Mouse (Mus musculus): Measurements from ENCODE around the gene Cacnb2. TPM values are rescaled to one million over a fixed set of nuclear protein-coding genes. Genes with fewer than 3 reads are reported as not detected.

Cacnb2 gene
- polyA plus RNA-seq, 1 experiment from 2014 or later: 12.7 TPM

GRCm38 (mm10) chr2:14774375-14774774 is 171.5 kb downstream of the Cacnb2 start:
- H3K4me3 ChIP-seq (ENCODE audit: low read depth, low read length): no peak overlapping the region
- H3K36me3 ChIP-seq (ENCODE audit: control insufficient read depth, insufficient read depth, low read length): no peaks in the 10 kb centered on the region
- WGBS: 57% methylated on average over 1 of the region's 1 CpGs
- H3K4me1 ChIP-seq (ENCODE audit: control insufficient read depth, insufficient read depth, low read length): no peaks in the 10 kb centered on the region
- H3K9ac ChIP-seq (replicated peaks; ENCODE audit: low read depth, low read length): no peak overlapping the region
- H3K27me3 ChIP-seq (ENCODE audit: control insufficient read depth, insufficient read depth, low read length): no peaks in the 10 kb centered on the region
- no peak overlapping the region for H3K4me2 ChIP-seq (ENCODE audit: low read depth, low read length)
- no peaks in the 10 kb centered on the region for H3K9me3 ChIP-seq (ENCODE audit: control insufficient read depth, low read length)
- H3K27ac ChIP-seq (ENCODE audit: low read depth, low read length): no peak overlapping the region
- 0 out of 2 replicates have a peak, but pooled peaks have one; percentile 7 for ATAC-seq (ENCODE audit: low read depth)

GRCm38 (mm10) chr2:14774857-14775495 is 172.1 kb downstream of the Cacnb2 start:
- peak overlapping the region; percentile 5; the same call in 1 of the 2 replicates for H3K27ac ChIP-seq (ENCODE audit: low read depth, low read length)
- H3K9ac ChIP-seq (replicated peaks; ENCODE audit: low read depth, low read length): no peak overlapping the region
- 54% methylated on average over 3 of the region's 3 CpGs for WGBS

GRCm38 (mm10) chr2:14787983-14788382 is 185.1 kb downstream of the Cacnb2 start:
- H3K4me2 ChIP-seq (ENCODE audit: low read depth, low read length): no peak overlapping the region
- no peak overlapping the region for H3K4me3 ChIP-seq (ENCODE audit: low read depth, low read length)
- H3K36me3 ChIP-seq (ENCODE audit: control insufficient read depth, insufficient read depth, low read length): no peaks in the 10 kb centered on the region
- WGBS: 90% methylated on average over 2 of the region's 2 CpGs
- no peak for ATAC-seq (ENCODE audit: low read depth)
- no peaks in the 10 kb centered on the region for H3K4me1 ChIP-seq (ENCODE audit: control insufficient read depth, insufficient read depth, low read length)
- no peak overlapping the region for H3K9ac ChIP-seq (replicated peaks; ENCODE audit: low read depth, low read length)
- no peaks in the 10 kb centered on the region for H3K9me3 ChIP-seq (ENCODE audit: control insufficient read depth, low read length)
- H3K27ac ChIP-seq (ENCODE audit: low read depth, low read length): no peak overlapping the region
- no peaks in the 10 kb centered on the region for H3K27me3 ChIP-seq (ENCODE audit: control insufficient read depth, insufficient read depth, low read length)

More at GRCm38 (mm10) chr2:14774857-14775495, 172.1 kb downstream of the Cacnb2 start:
- Histone ChIP-seq H3K27me3 (ENCODE audit: control insufficient read depth, insufficient read depth, low read length) (no peaks in the 10 kb centered on the region), H3K9me3 (ENCODE audit: control insufficient read depth, low read length) (no peaks in the 10 kb centered on the region), H3K4me3 (ENCODE audit: low read depth, low read length) (no peak overlapping the region), H3K36me3 (ENCODE audit: control insufficient read depth, insufficient read depth, low read length) (no peaks in the 10 kb centered on the region), H3K4me1 (ENCODE audit: control insufficient read depth, insufficient read depth, low read length) (no peaks in the 10 kb centered on the region), H3K4me2 (ENCODE audit: low read depth, low read length) (no peak overlapping the region)
- peak; percentile 72 for ATAC-seq (ENCODE audit: low read depth)

- Histone ChIP-seq H3K27me3 (ENCODE audit: control insufficient read depth, insufficient read depth, low read length) (no peaks in the 10 kb centered on the region), H3K4me1 (ENCODE audit: control insufficient read depth, insufficient read depth, low read length) (no peaks in the 10 kb centered on the region), H3K4me2 (ENCODE audit: low read depth, low read length) (no peak overlapping the region), H3K27ac (ENCODE audit: low read depth, low read length) (no peak overlapping the region), H3K9ac (replicated peaks; ENCODE audit: low read depth, low read length) (no peak overlapping the region), H3K36me3 (ENCODE audit: control insufficient read depth, insufficient read depth, low read length) (no peaks in the 10 kb centered on the region), H3K9me3 (ENCODE audit: control insufficient read depth, low read length) (no peaks in the 10 kb centered on the region), H3K4me3 (ENCODE audit: low read depth, low read length) (no peak overlapping the region)
- 27% methylated on average over 4 of the region's 4 CpGs for WGBS
- peak; percentile 89; the same call in 1 of the 2 replicates for ATAC-seq (ENCODE audit: low read depth)
Measured at GRCm38 (mm10) chr2:14801446-14802046, 198.7 kb downstream of the Cacnb2 start.

GRCm38 (mm10) chr2:14807650-14808347 is 204.9 kb downstream of the Cacnb2 start:
- no peaks in the 10 kb centered on the region for H3K4me1 ChIP-seq (ENCODE audit: control insufficient read depth, insufficient read depth, low read length)
- H3K4me3 ChIP-seq (ENCODE audit: low read depth, low read length): no peak overlapping the region
- no peaks in the 10 kb centered on the region for H3K36me3 ChIP-seq (ENCODE audit: control insufficient read depth, insufficient read depth, low read length)
- no peaks in the 10 kb centered on the region for H3K9me3 ChIP-seq (ENCODE audit: control insufficient read depth, low read length)
- H3K4me2 ChIP-seq (ENCODE audit: low read depth, low read length): no peak overlapping the region
- no peak overlapping the region for H3K9ac ChIP-seq (replicated peaks; ENCODE audit: low read depth, low read length)
- no peak overlapping the region for H3K27ac ChIP-seq (ENCODE audit: low read depth, low read length)
- no peak; the same call in 1 of the 2 replicates for ATAC-seq (ENCODE audit: low read depth)
- 44% methylated on average over 6 of the region's 6 CpGs for WGBS
- H3K27me3 ChIP-seq (ENCODE audit: control insufficient read depth, insufficient read depth, low read length): no peaks in the 10 kb centered on the region

GRCm38 (mm10) chr2:14814977-14815376 is 212.1 kb downstream of the Cacnb2 start:
- Histone ChIP-seq H3K9ac (replicated peaks; ENCODE audit: low read depth, low read length) (no peak overlapping the region), H3K4me2 (ENCODE audit: low read depth, low read length) (no peak overlapping the region), H3K4me1 (ENCODE audit: control insufficient read depth, insufficient read depth, low read length) (no peaks in the 10 kb centered on the region), H3K27me3 (ENCODE audit: control insufficient read depth, insufficient read depth, low read length) (no peaks in the 10 kb centered on the region), H3K4me3 (ENCODE audit: low read depth, low read length) (no peak overlapping the region), H3K27ac (ENCODE audit: low read depth, low read length) (no peak overlapping the region), H3K36me3 (ENCODE audit: control insufficient read depth, insufficient read depth, low read length) (no peaks in the 10 kb centered on the region), H3K9me3 (ENCODE audit: control insufficient read depth, low read length) (no peaks in the 10 kb centered on the region)
- no peak for ATAC-seq (ENCODE audit: low read depth)

- no peaks in the 10 kb centered on the region for H3K36me3 ChIP-seq (ENCODE audit: control insufficient read depth, insufficient read depth, low read length)
- no peaks in the 10 kb centered on the region for H3K27me3 ChIP-seq (ENCODE audit: control insufficient read depth, insufficient read depth, low read length)
- H3K4me3 ChIP-seq (ENCODE audit: low read depth, low read length): no peak overlapping the region
- H3K9me3 ChIP-seq (ENCODE audit: control insufficient read depth, low read length): no peaks in the 10 kb centered on the region
- H3K4me2 ChIP-seq (ENCODE audit: low read depth, low read length): no peak overlapping the region
- H3K4me1 ChIP-seq (ENCODE audit: control insufficient read depth, insufficient read depth, low read length): no peaks in the 10 kb centered on the region
- H3K27ac ChIP-seq (ENCODE audit: low read depth, low read length): no peak overlapping the region
- WGBS: 33% methylated on average over 1 of the region's 1 CpGs
- no peak for ATAC-seq (ENCODE audit: low read depth)
- no peak overlapping the region for H3K9ac ChIP-seq (replicated peaks; ENCODE audit: low read depth, low read length)
Measured at GRCm38 (mm10) chr2:14818651-14819050, 215.8 kb downstream of the Cacnb2 start.

- Histone ChIP-seq H3K9ac (replicated peaks; ENCODE audit: low read depth, low read length) (no peak overlapping the region), H3K9me3 (ENCODE audit: control insufficient read depth, low read length) (no peaks in the 10 kb centered on the region), H3K4me3 (ENCODE audit: low read depth, low read length) (no peak overlapping the region), H3K4me2 (ENCODE audit: low read depth, low read length) (no peak overlapping the region), H3K4me1 (ENCODE audit: control insufficient read depth, insufficient read depth, low read length) (no peaks in the 10 kb centered on the region), H3K27me3 (ENCODE audit: control insufficient read depth, insufficient read depth, low read length) (no peaks in the 10 kb centered on the region), H3K27ac (ENCODE audit: low read depth, low read length) (no peak overlapping the region), H3K36me3 (ENCODE audit: control insufficient read depth, insufficient read depth, low read length) (no peaks in the 10 kb centered on the region)
- 95% methylated on average over 2 of the region's 2 CpGs for WGBS
- ATAC-seq (ENCODE audit: low read depth): no peak
Measured at GRCm38 (mm10) chr2:14820946-14821345, 218.1 kb downstream of the Cacnb2 start.

- Histone ChIP-seq H3K9me3 (ENCODE audit: control insufficient read depth, low read length) (no peaks in the 10 kb centered on the region), H3K27me3 (ENCODE audit: control insufficient read depth, insufficient read depth, low read length) (no peaks in the 10 kb centered on the region), H3K9ac (replicated peaks; ENCODE audit: low read depth, low read length) (no peak overlapping the region), H3K36me3 (ENCODE audit: control insufficient read depth, insufficient read depth, low read length) (no peaks in the 10 kb centered on the region), H3K4me3 (ENCODE audit: low read depth, low read length) (no peak overlapping the region), H3K4me2 (ENCODE audit: low read depth, low read length) (no peak overlapping the region), H3K4me1 (ENCODE audit: control insufficient read depth, insufficient read depth, low read length) (no peaks in the 10 kb centered on the region), H3K27ac (ENCODE audit: low read depth, low read length) (no peak overlapping the region)
- ATAC-seq (ENCODE audit: low read depth): 0 out of 2 replicates have a peak, but pooled peaks have one; percentile 34
Measured at GRCm38 (mm10) chr2:14823105-14823504, 220.2 kb downstream of the Cacnb2 start.

Data from neural tube, embryonic 14.5 days (tissue).